Mouse (Mus musculus) intestine, embryonic 14.5 days (tissue): ENCODE results near the gene Rfxap. TPM values are rescaled to one million over a fixed set of nuclear protein-coding genes. Genes with fewer than 3 reads are reported as not detected.

Source experiments
- ATAC-seq: fragments of 200-750 bp; cut with Nextera tagmentation; replicated peaks from 2 replicates; pipeline ENCODE4 v1.8.0; 2017; ENCODE audit warnings: low read depth, moderate number of reproducible peaks, moderate TSS enrichment, moderate library complexity; ENCODE audit not compliant: low FRiP score, low TSS enrichment
- DNase-seq: peaks from one replicate; pipeline ENCODE4 v3.0.0-alpha.2; 2018; ENCODE audit warnings: low spot score
- H3K27ac ChIP-seq: fragments of 300-500 bp; sonication (generic); 2 replicates; pipeline ENCODE4 v1.5.1; 2014; ENCODE audit warnings: low read depth, mild to moderate bottlenecking, control low read depth
- H3K27me3 ChIP-seq: fragments of 300-500 bp; sonication (generic); replicated peaks from 2 replicates; pipeline ENCODE4 v1.6.1; 2014; ENCODE audit warnings: low read length, control low read depth; ENCODE audit not compliant: control insufficient read depth, insufficient read depth
- H3K36me3 ChIP-seq: fragments of 300-500 bp; sonication (generic); 2 replicates; pipeline ENCODE4 v1.6.1; 2014; ENCODE audit warnings: low read length, control low read depth; ENCODE audit not compliant: control insufficient read depth, insufficient read depth
- H3K4me1 ChIP-seq: fragments of 300-500 bp; sonication (generic); replicated peaks from 2 replicates; pipeline ENCODE4 v1.6.1; 2014; ENCODE audit warnings: low read length, control low read depth, mixed read lengths; ENCODE audit not compliant: control insufficient read depth, insufficient read depth
- H3K4me2 ChIP-seq: fragments of 300-500 bp; sonication (generic); 2 replicates; pipeline ENCODE4 v1.6.1; 2014; ENCODE audit warnings: low read length
- H3K4me3 ChIP-seq: fragments of 300-500 bp; sonication (generic); 2 replicates; pipeline ENCODE4 v1.5.1; 2014; ENCODE audit warnings: low read depth, low read length, control low read depth, mixed read lengths
- H3K9ac ChIP-seq: fragments of 300-500 bp; sonication (generic); 2 replicates; pipeline ENCODE4 v1.6.1; 2014; ENCODE audit warnings: mild to moderate bottlenecking, low read length
- H3K9me3 ChIP-seq: fragments of 300-500 bp; sonication (generic); 2 replicates; pipeline ENCODE4 v1.6.1; 2016; ENCODE audit warnings: low read length, control low read depth; ENCODE audit not compliant: control insufficient read depth
- WGBS: fragments of 180-500 bp; shearing (Covaris S2); extraction: QIAGEN DNeasy Blood & Tissue Kit; methylation state at CpG from one replicate; pipeline ENCODE4 v1.1.7; 2014; 5-methylcytosine and 5-hydroxymethylcytosine counted together
- polyA plus RNA-seq: library from polyadenylated mRNA; unstranded; fragments of >200 nt; fragmentation: Nextera tagmentation; extraction: Ambion mirVana; gene quantifications from 2 replicates; pipeline ENCODE4 v1.2.1, GENCODE M21; 2014

The Rfxap gene
- polyA plus RNA-seq: 42.8 and 43.7 TPM in 2 replicates

DNA sequence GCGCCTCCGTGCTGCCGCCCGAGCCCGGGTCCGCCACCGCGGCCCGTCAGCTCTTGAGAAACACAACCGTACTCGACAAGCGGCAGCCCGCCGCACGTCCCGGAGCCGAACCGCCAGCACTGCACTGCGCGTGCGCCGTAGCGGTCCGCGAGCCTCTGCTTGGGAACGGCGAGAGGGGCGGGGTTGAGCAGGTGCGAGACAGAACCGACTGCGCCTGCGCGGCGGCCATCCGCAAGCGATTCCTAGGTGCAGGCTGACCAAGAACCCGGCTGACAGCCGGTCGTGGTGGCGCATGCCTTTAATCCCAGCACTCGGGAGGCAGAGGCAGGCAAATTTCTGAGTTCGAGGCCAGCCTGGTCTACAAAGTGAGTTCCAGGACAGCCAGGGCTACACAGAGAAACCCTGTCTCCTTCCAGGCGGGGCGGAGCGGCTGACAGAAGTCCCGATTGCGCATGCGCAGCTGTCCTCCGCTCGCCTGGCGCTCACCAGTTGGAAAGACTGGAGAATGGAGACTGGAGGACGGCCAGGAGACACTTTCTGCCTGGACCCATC is at the start of gene Rfxap:
TSS of gene Rfxap (minus strand) at position 126 of the 552 bp plus-strand sequence.
- WGBS: under 1% methylated on average over 52 of the region's 52 CpGs
- no peaks in the 10 kb centered on the region for H3K9me3 ChIP-seq
- peaks cover 17% of the 10 kb centered on the region for H3K4me1 ChIP-seq
- DNase-seq (peak; percentile 99), ATAC-seq (peak; percentile 92)
- H3K27ac ChIP-seq: peak within 1 kb of the TSS; percentile 91
- H3K4me3 ChIP-seq: peak within 1 kb of the TSS; percentile 85
- no peaks in the 10 kb centered on the region for H3K27me3 ChIP-seq
- H3K36me3 ChIP-seq: peaks cover 22% of the 10 kb centered on the region
- peak within 1 kb of the TSS; percentile 86 for H3K9ac ChIP-seq
- peak within 1 kb of the TSS; percentile 60 for H3K4me2 ChIP-seq

DNA sequence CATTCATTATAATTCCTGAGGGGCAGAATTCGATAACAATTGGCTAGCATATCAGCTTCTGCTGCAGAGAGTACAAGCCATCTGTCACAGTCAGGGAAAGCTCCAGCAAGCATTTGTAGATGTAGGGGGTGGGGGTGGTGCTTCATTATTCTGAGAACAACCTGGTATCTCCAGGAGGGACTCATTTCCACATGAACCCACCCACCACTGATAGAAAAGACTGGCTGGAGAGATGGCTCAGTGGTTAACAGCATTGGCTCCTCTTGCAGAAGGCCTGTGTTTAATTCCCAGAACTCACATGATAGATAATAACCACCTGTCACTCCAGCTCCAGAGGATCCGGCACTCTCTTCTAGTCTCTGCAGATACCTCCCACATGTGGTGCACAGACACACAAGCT is 27.8 kb upstream of the Rfxap start:
- Histone ChIP-seq H3K4me1 (no peaks in the 10 kb centered on the region), H3K9me3 (no peaks in the 10 kb centered on the region), H3K36me3 (no peaks in the 10 kb centered on the region), H3K4me3 (no peak overlapping the region), H3K9ac (no peak overlapping the region), H3K27ac (no peak overlapping the region), H3K27me3 (no peaks in the 10 kb centered on the region), H3K4me2 (no peak overlapping the region)
- DNase-seq: no peak
- ATAC-seq: no peak
- 58% methylated on average over 2 of the region's 2 CpGs for WGBS

DNA sequence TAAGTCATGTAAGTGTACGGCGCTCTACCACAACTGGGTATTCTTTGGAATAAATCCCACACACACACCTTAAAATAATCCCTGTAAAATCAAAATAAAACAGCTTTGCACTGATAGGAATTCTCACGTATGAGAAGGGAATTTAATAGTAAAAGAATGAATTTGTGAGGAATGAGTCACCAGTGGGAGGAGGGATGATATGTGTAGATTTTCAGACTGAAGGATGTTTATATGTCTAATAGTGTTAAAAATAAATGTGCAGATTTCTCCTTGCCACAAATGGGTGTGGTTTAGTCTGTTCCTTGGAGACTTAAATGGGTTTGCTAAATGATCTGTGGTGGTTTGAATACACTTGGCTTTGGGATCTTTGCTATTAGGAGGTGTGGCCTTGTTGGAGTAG is 24.9 kb upstream of the Rfxap start:
- no peak for DNase-seq

DNA sequence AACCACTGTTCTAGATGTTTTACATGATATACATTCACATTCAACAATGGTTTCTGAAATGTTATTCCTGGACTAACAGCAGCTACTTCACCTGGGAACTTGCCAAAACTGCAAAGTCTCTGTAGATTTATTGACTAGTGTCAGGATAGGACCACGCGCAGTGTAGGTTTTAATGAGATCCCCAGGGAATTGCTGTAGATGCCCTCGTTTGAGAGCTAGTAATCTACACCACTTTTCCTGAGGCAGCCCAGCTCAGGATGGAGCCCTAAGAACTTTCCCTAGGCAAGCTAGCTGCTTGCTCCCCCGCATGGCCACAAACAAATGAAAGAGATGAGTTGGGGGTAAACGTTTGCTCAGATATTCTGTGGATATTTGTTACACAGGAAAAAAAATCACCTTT is 14.9 kb upstream of the Rfxap start:
- WGBS: 70% methylated on average over 5 of the region's 5 CpGs
- Histone ChIP-seq H3K27ac (no peak overlapping the region), H3K27me3 (no peaks in the 10 kb centered on the region), H3K36me3 (no peaks in the 10 kb centered on the region), H3K4me1 (no peaks in the 10 kb centered on the region), H3K4me3 (no peak overlapping the region), H3K9ac (no peak overlapping the region), H3K4me2 (no peak overlapping the region), H3K9me3 (no peaks in the 10 kb centered on the region)
- DNase-seq (no peak), ATAC-seq (no peak)

More for the DNA sequence above, 24.9 kb upstream of the Rfxap start:
- Histone ChIP-seq H3K9ac (no peak overlapping the region), H3K9me3 (no peaks in the 10 kb centered on the region), H3K4me2 (no peak overlapping the region), H3K4me1 (no peaks in the 10 kb centered on the region), H3K36me3 (no peaks in the 10 kb centered on the region), H3K4me3 (no peak overlapping the region), H3K27me3 (no peaks in the 10 kb centered on the region), H3K27ac (no peak overlapping the region)
- ATAC-seq: no peak
- WGBS: 83% methylated on average over 3 of the region's 3 CpGs

DNA sequence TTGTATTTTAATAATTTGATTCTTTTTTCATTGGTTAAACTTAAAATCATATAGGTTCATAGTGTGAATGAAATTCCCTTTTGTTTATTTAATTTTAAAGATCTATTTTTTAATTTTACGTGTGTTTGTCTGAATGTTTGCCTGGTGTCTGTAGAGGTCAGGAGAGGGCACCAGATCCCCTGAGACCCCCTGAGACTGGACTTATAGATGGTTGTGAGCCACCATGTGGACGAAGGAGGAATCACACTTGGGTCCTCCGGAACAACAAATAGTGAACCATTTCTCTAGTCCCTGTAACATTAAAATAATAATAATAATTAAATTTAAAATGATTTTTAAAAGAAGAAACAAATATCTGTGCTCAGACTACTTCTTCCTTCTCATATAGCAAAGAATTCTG is 7.7 kb upstream of the Rfxap start:
- Histone ChIP-seq H3K9me3 (no peaks in the 10 kb centered on the region), H3K4me1 (no peaks in the 10 kb centered on the region), H3K27ac (no peak overlapping the region), H3K4me2 (no peak overlapping the region), H3K9ac (no peak overlapping the region), H3K36me3 (no peaks in the 10 kb centered on the region), H3K4me3 (no peak overlapping the region), H3K27me3 (no peaks in the 10 kb centered on the region)
- 23% methylated on average over 3 of the region's 3 CpGs for WGBS
- no peak for ATAC-seq
- peak; percentile 70 for DNase-seq

DNA sequence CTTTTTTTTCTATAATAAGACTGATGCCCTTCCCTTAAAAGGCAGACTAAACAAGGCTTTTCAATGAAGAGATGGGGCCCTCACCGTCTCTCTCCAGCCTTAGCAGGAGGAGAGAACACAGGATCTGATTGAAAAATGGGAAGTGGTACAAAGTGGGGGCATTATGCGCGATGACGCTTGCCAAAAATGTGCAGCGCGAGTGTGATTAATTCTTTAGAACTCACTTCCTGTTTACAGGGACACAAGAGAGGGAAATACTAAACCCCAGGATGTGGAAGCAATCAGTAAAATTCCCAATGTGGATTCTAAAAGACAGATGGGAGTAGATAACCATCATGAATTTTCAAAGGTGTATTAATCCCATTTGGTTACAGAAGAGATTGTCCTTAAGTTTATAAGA is 7.0 kb upstream of the Rfxap start:
- Histone ChIP-seq H3K4me2 (no peak overlapping the region), H3K9me3 (no peaks in the 10 kb centered on the region), H3K27ac (no peak overlapping the region), H3K36me3 (no peaks in the 10 kb centered on the region), H3K4me3 (no peak overlapping the region), H3K9ac (no peak overlapping the region), H3K27me3 (no peaks in the 10 kb centered on the region), H3K4me1 (no peaks in the 10 kb centered on the region)
- DNase-seq (no peak), ATAC-seq (no peak)
- 59% methylated on average over 6 of the region's 6 CpGs for WGBS

DNA sequence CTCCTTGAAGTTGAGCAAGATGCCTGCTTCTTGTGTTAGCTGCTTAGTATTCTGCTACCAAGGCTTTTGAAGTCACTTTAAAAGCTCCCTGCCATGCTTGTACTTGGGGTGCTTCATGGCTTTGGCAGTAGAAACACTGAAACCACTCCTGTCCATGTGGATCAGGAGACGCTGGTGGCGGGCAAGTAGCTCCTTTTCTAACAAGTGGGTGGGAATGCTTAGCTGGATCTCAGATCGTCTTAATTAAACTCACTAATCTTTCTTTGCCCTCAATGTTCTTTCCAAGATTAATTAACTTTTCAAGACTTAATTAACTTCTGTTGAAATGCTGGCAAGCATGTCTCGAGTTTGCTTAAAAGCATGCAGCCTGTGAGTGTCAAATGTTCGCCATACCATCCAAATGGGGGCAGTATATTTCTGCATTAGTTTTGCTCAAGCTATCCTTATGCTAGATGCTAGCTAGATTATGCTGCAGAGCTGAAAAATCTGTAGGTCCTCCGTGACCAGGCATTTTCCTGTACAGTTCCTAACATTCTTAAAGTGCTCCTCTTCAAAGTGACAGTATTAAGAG is 5.9 kb upstream of the Rfxap start:
- Histone ChIP-seq H3K27me3 (no peaks in the 10 kb centered on the region), H3K4me1 (no peaks in the 10 kb centered on the region), H3K27ac (no peak overlapping the region), H3K36me3 (no peaks in the 10 kb centered on the region), H3K9ac (no peak overlapping the region), H3K4me3 (no peak overlapping the region), H3K9me3 (no peaks in the 10 kb centered on the region), H3K4me2 (no peak overlapping the region)
- ATAC-seq (no peak), DNase-seq (peak; percentile 23)
- WGBS: 75% methylated on average over 6 of the region's 6 CpGs

DNA sequence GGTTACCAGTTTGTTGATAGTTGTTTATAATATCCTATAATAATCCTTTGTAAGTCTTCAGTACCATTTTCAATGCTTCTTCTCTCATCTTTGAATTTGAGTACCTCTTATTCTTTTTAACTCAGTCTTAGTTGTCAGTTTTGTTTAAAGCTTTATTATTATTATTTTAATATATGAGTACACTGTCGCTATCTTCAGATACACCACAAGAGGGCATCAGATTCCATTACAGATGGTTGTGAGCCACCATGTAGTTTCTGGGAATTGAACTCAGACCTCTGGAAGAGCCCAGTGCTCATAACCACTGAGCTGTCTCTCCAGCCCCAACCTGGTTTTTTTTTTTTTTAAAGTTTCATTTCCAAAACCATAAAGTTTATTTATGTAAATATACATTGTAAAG is 4.0 kb upstream of the Rfxap start:
- Histone ChIP-seq H3K27me3 (no peaks in the 10 kb centered on the region), H3K4me3 (no peak overlapping the region), H3K4me1 (peaks cover 4% of the 10 kb centered on the region), H3K4me2 (no peak overlapping the region), H3K36me3 (no peaks in the 10 kb centered on the region), H3K27ac (no peak overlapping the region), H3K9ac (no peak overlapping the region), H3K9me3 (no peaks in the 10 kb centered on the region)
- 52% methylated on average over 1 of the region's 1 CpGs for WGBS
- ATAC-seq (no peak), DNase-seq (no peak)

DNA sequence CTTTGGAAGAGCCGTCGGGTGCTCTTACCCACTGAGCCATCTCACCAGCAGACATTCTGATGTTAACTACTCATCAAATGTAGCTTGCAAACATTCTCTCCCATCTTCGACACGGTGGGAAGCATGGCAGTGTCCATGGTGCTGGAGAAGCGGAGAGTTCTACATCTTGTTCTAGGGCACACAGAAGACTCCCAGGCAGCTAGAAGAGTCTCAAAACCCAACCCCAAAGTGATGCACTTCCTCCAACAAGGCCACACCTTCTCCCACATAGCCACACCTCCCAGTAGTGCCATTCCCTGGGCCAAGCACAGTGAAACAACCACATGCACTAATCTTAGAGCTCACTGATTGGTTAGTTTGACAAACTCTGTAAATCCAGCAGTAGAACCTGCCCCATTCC is 1.5 kb upstream of the Rfxap start:
- DNase-seq (no peak), ATAC-seq (no peak)
- Histone ChIP-seq H3K27me3 (no peaks in the 10 kb centered on the region), H3K4me1 (peaks cover 17% of the 10 kb centered on the region), H3K9me3 (no peaks in the 10 kb centered on the region), H3K36me3 (peaks cover 8% of the 10 kb centered on the region), H3K27ac (no peak overlapping the region), H3K9ac (no peak overlapping the region), H3K4me2 (no peak overlapping the region), H3K4me3 (no peak overlapping the region)
- WGBS: 58% methylated on average over 5 of the region's 5 CpGs
